Mouse (Mus musculus): ENCODE measurements around the gene Eomes.

Gene Eomes

GRCm38 (mm10) chr9:118487096-118487395 lies 9.0 kb downstream of the Eomes start:
- intact Hi-C loops (cut with DNase I), result loop anchor here (5.0 to 10.0 kb wide), 2 partner anchors 322 to 445 kb away; partner anchors contain the start of gene Azi2

DNA sequence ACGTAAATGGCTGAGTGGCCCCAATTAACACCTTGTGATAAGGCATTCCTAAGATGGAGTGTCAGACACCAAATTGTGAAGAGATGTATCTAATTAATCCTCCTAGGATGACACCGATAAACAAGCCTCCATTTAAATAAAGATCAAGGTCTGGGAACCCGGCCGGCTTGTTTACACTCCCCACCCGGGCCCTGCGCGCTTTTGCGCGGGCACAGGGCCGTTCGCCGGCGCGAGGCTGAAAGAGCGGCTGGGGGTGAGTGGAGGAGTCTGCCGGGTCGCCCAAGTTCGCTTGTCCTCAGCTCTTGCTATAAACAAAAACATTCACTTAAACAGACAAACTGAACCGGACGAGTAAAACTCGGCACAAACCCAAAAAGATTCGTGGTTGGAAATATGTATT lies 9.6 kb downstream of the Eomes start:
- intact Hi-C loops (cut with DNase I), result loop anchor here (5.0 to 10.0 kb wide), 2 partner anchors 323 to 445 kb away; partner anchors contain the start of gene Azi2

- intact Hi-C loops (cut with DNase I), result loop anchor here (5.0 to 10.0 kb wide), 2 partner anchors 324 to 446 kb away; partner anchors contain the start of gene Azi2
These were observed 10.3 kb downstream of the Eomes start for GRCm38 (mm10) chr9:118488138-118488895.

DNA sequence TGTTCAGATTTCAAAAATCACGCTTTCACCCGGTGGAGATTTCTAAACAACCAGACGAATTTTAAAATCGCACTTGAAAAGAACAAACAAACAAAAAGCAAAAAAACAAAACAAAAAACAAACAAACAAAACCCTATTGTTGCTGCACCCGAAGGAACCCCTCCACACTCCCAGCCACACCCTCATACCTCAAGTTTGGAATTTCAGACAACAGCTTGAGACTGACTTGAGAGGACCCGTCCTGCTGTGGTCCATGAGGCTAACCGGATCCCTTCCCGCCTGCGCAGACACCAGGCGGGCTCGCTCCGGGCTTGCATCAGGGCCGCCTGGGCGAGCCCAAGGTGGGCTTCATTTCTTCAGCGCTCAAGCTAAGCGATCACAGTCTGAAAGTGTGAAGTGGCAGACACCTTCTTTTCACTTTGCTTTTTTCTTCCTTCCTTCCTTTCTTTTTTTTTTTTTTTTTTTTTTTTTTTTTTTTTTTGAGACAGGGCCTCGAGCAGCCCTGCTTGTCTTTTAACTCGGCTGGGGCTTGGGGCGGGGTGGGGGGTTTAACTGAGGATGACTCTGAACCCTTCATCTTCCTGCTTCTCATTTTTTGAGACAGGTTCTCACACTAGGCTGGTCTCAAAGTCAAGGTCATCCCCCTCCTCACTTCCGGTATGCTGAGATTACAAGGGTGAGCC lies 11.0 kb downstream of the Eomes start:
- intact Hi-C loops (cut with DNase I), result loop anchor here (1.0 to 10.0 kb wide), 3 partner anchors 324 to 447 kb away; partner anchors contain the start of gene Azi2

DNA sequence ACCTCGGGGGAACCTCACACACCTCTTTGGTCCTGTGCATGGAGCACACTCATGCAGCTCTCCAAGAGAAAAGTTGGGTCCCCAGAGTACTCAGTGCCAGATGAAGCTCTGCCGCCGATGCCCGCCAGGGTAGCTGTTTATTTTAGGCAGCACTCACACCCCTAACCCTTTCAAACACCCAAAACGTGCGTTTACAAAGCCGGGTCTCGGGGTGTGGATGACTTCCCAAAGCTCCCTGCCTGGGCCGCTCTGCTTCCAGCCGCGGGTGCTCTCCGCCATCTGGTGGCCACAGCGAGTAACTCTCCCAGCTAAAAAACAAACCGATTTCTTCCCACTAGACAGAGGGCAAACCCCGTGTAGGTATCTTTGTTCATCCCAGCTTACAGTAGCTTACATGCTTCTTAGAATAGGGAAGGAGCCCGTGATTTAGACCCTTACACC lies 11.6 kb downstream of the Eomes start:
- intact Hi-C loops (cut with DNase I), result loop anchor here (1.0 to 10.0 kb wide), 4 partner anchors 325 to 447 kb away; partner anchors contain the start of gene Azi2

- intact Hi-C loops (cut with DNase I), result loop anchor here (5.0 kb wide), 1 partner anchor 439 kb away; no protein-coding TSS in a partner anchor
These were observed 13.2 kb downstream of the Eomes start for GRCm38 (mm10) chr9:118491195-118491594.

DNA sequence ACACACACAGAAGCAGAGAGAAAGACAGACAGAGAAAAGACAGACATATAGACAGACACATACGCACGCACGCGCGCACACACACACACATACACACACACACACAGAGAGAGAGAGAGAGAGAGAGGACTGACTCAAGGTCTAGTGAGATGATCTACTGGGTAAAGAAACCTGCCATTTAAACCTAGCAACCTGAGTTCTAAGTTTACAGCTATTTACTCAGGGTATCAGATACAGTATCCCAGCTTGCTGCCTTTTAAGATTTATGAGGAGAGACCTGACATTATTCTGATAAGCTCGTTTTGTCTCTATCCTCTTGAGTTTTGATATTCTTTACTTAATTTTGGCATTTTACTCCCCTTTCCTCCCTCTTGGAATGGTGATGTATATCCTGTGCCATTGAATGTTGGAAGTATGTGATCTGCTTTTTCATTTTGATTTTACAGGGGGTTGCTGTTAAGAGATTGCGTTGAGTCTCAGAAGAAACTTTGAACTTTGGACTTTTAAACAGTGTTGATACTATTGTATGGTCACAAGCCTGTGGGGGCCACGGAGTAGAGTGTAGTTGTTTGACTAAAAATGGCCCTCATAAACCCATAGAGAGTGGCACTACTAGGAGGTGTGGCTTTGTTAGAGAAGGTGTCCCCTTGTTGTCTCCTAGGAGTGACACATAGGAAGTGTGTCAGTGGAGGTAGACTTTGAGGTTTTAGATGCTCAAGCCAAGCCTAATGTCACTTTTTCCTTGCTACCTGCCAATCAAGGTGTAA lies 15.1 kb downstream of the Eomes start:
- intact Hi-C loops (cut with DNase I), result loop anchor here (5.0 kb wide), 1 partner anchor 441 kb away; no protein-coding TSS in a partner anchor

- intact Hi-C loops (cut with DNase I), result loop anchor here (5.0 kb wide), 1 partner anchor 442 kb away; no protein-coding TSS in a partner anchor
These were observed 16.1 kb downstream of the Eomes start for GRCm38 (mm10) chr9:118494106-118494505.

- intact Hi-C loops (cut with DNase I), result no loop called here
These were observed 17.9 kb downstream of the Eomes start for GRCm38 (mm10) chr9:118495933-118496332.

DNA sequence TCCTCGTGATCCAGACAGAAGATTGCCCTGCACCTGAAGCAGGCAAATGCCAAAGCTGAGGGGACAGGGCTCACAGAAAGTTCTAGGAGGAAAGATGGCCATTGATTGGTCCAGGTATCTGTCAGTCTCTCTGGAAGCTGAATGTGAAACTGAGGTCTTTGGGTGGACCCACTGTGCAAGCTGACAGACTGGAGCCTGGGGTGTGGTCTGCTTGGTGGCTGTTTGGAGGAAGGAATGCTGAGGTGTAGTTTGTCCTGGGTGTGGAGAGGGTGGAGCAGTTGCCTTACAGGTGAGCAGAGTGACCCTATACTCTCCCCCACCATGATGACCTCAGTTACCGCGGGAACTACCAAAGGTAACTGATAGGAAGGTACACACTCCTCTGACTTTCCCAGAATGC lies 18.9 kb downstream of the Eomes start:
- intact Hi-C loops (cut with DNase I), result no loop called here

- intact Hi-C loops (cut with DNase I), result no loop called here
These were observed 20.0 kb downstream of the Eomes start for GRCm38 (mm10) chr9:118498061-118498460.

GRCm38 (mm10) chr9:118500963-118501362 lies 23.0 kb downstream of the Eomes start:
- intact Hi-C loops (cut with DNase I), result no loop called here

- intact Hi-C loops (cut with DNase I), result no loop called here
These were observed 26.6 kb downstream of the Eomes start for GRCm38 (mm10) chr9:118504656-118505055.

GRCm38 (mm10) chr9:118506020-118506403 lies 28.0 kb downstream of the Eomes start, which contains the start of gene Golga4:
Gene Golga4, plus strand, starts transcription at chr9:118506267.
- intact Hi-C loops (cut with DNase I), result no loop called here

GRCm38 (mm10) chr9:118506404-118507231 lies 28.6 kb downstream of the Eomes start:
- intact Hi-C loops (cut with DNase I), result no loop called here

- intact Hi-C loops (cut with DNase I), result no loop called here
These were observed 29.5 kb downstream of the Eomes start for GRCm38 (mm10) chr9:118507552-118507951.

DNA sequence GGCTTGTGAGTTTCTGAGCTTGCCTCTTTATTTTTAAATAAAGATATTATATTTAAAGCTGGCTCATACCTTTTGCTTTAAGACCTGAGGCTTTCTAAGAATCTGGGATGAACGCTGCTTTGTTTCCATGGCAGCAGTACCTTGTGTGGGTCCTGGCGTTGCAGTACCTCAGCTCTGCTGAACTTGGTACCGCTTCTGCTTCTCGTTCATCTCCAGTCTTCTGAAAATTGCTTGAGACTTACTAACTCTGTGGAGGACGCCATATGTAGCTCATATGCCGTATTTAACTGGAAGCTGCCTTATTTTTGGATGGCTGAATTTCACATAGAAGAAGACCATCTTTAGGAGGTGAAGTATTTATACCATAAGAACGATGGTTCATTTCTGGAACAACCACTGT lies 30.6 kb downstream of the Eomes start:
- intact Hi-C loops (cut with DNase I), result no loop called here

DNA sequence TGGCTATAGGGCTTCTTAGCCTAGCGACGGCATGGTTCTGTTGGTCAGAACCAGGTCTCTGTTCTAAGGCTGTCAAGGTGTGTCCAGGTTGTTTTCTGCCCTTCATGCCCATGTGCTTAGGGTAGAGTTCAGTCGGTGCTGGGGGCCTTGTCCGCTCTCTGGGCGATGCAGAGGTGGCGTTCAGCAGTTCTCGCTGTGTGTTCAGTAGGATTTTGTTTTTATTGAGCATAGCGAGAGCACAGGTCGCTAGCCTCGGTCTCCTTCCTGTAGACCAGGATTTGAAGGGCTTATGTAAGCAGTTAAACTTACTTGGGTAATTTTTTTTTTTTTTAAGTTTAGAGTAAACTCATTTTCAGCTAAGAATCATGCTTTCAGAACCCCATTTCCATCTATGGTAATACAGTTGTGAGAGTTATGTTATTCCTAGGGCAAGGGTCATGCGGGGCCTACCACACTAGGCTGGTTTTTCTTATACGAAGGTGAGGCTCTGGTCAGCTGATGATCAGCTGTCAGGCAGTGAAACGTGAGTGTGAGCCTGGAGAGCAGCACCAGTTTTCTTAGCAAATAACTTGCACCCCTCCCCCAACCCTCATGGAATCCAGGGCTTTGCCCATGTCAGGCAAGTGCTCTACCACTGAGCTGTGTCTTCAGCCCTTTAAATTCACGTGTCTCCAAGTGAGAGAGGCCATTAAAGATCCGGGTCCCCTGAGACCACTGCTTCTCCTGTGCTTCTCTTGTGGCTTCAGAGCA lies 33.1 kb downstream of the Eomes start:
- intact Hi-C loops (cut with DNase I), result no loop called here

- intact Hi-C loops (cut with DNase I), result no loop called here
These were observed 34.7 kb downstream of the Eomes start for GRCm38 (mm10) chr9:118512681-118513233.

All from adrenal gland (tissue).